Mouse (Mus musculus): ENCODE measurements around the gene Sirt7. TPM values are rescaled to one million over a fixed set of nuclear protein-coding genes. Genes with fewer than 3 reads are reported as not detected.
"Not testable (repeated sequence)": the region's sequence is repeated elsewhere in the genome, so short reads cannot be mapped to it uniquely, and the experiment has no call there.

The Sirt7 gene
- polyA plus RNA-seq, 1 experiment, result not detected

- Histone ChIP-seq H3K4me1 (ENCODE audit: control insufficient read depth, insufficient read depth, low read length) (peaks cover 16% of the 10 kb centered on the region), H3K4me3 (ENCODE audit: insufficient read depth, low read depth, low read length) (no peak overlapping the region), H3K27ac (ENCODE audit: insufficient read depth, low read depth, low read length) (no peak overlapping the region)
- WGBS, result 93% methylated on average over 3 of the region's 3 CpGs
- TF ChIP-seq CTCF (IDR thresholded peaks at IDR 0.05; ENCODE audit: insufficient read depth, low read depth, low read length) (no peak), POLR2A (IDR thresholded peaks at IDR 0.05; ENCODE audit: insufficient read depth, low read depth, low read length) (no peak)
These were observed 24.3 kb downstream of the Sirt7 start for GRCm38 (mm10) chr11:120600716-120601115.

- WGBS, result 39% methylated on average over 17 of the region's 17 CpGs
These were observed 26.0 kb downstream of the Sirt7 start for GRCm38 (mm10) chr11:120598990-120599549.

GRCm38 (mm10) chr11:120598283-120598989, 26.6 kb downstream of the Sirt7 start, which contains the start of the genes Alyref and Anapc11:
Alyref (minus strand) TSS chr11:120598365.
Anapc11 (plus strand) TSS chr11:120598421.
- peaks cover 16% of the 10 kb centered on the region for H3K4me1 ChIP-seq (ENCODE audit: control insufficient read depth, insufficient read depth, low read length)
- no peak within 1 kb of the TSS; the same call in 1 of the 2 replicates for H3K27ac ChIP-seq (ENCODE audit: insufficient read depth, low read depth, low read length)
- WGBS, result under 1% methylated on average over 88 of the region's 88 CpGs
- TF ChIP-seq POLR2A (IDR thresholded peaks at IDR 0.05; ENCODE audit: insufficient read depth, low read depth, low read length), result 0 out of 2 replicates have a peak, but pooled peaks have one; percentile 58
- no peak for TF ChIP-seq CTCF (IDR thresholded peaks at IDR 0.05; ENCODE audit: insufficient read depth, low read depth, low read length)
- peak within 1 kb of the TSS; percentile 86 for H3K4me3 ChIP-seq (ENCODE audit: insufficient read depth, low read depth, low read length)

More at GRCm38 (mm10) chr11:120598990-120599549, 26.0 kb downstream of the Sirt7 start:
- H3K4me1 ChIP-seq (ENCODE audit: control insufficient read depth, insufficient read depth, low read length), result peaks cover 16% of the 10 kb centered on the region
- TF ChIP-seq CTCF (IDR thresholded peaks at IDR 0.05; ENCODE audit: insufficient read depth, low read depth, low read length) (no peak), POLR2A (IDR thresholded peaks at IDR 0.05; ENCODE audit: insufficient read depth, low read depth, low read length) (no peak)
- peak overlapping the region; percentile 86 for H3K4me3 ChIP-seq (ENCODE audit: insufficient read depth, low read depth, low read length)
- H3K27ac ChIP-seq (ENCODE audit: insufficient read depth, low read depth, low read length), result no peak overlapping the region

- Histone ChIP-seq H3K27ac (ENCODE audit: insufficient read depth, low read depth, low read length) (no peak overlapping the region), H3K4me1 (ENCODE audit: control insufficient read depth, insufficient read depth, low read length) (peaks cover 16% of the 10 kb centered on the region), H3K4me3 (ENCODE audit: insufficient read depth, low read depth, low read length) (peak overlapping the region; percentile 86)
- TF ChIP-seq POLR2A (IDR thresholded peaks at IDR 0.05; ENCODE audit: insufficient read depth, low read depth, low read length) (no peak), CTCF (IDR thresholded peaks at IDR 0.05; ENCODE audit: insufficient read depth, low read depth, low read length) (no peak)
- 4% methylated on average over 99 of the region's 99 CpGs for WGBS
These were observed 27.5 kb downstream of the Sirt7 start for GRCm38 (mm10) chr11:120597240-120598235.

GRCm38 (mm10) chr11:120588531-120588930, 36.5 kb downstream of the Sirt7 start:
- WGBS, result 85% methylated on average over 6 of the region's 6 CpGs
- no peak for TF ChIP-seq POLR2A (IDR thresholded peaks at IDR 0.05; ENCODE audit: insufficient read depth, low read depth, low read length)
- no peak for TF ChIP-seq CTCF (IDR thresholded peaks at IDR 0.05; ENCODE audit: insufficient read depth, low read depth, low read length)
- no peak overlapping the region for H3K27ac ChIP-seq (ENCODE audit: insufficient read depth, low read depth, low read length)
- H3K4me3 ChIP-seq (ENCODE audit: insufficient read depth, low read depth, low read length), result no peak overlapping the region
- H3K4me1 ChIP-seq (ENCODE audit: control insufficient read depth, insufficient read depth, low read length), result no peaks in the 10 kb centered on the region

GRCm38 (mm10) chr11:120583937-120584336, 41.1 kb downstream of the Sirt7 start:
- 96% methylated on average over 1 of the region's 1 CpGs for WGBS

GRCm38 (mm10) chr11:120582982-120583293, 42.1 kb downstream of the Sirt7 start:
- H3K4me3 ChIP-seq (ENCODE audit: insufficient read depth, low read depth, low read length); H3K27ac ChIP-seq (ENCODE audit: insufficient read depth, low read depth, low read length): not testable (repeated sequence)
- peaks cover 20% of the 10 kb centered on the region for H3K4me1 ChIP-seq (ENCODE audit: control insufficient read depth, insufficient read depth, low read length)
- 97% methylated on average over 2 of the region's 2 CpGs for WGBS

More at GRCm38 (mm10) chr11:120583937-120584336, 41.1 kb downstream of the Sirt7 start:
- peaks cover 20% of the 10 kb centered on the region for H3K4me1 ChIP-seq (ENCODE audit: control insufficient read depth, insufficient read depth, low read length)
- TF ChIP-seq POLR2A (IDR thresholded peaks at IDR 0.05; ENCODE audit: insufficient read depth, low read depth, low read length), result no peak
- no peak for TF ChIP-seq CTCF (IDR thresholded peaks at IDR 0.05; ENCODE audit: insufficient read depth, low read depth, low read length)
- no peak overlapping the region for H3K27ac ChIP-seq (ENCODE audit: insufficient read depth, low read depth, low read length)
- no peak overlapping the region for H3K4me3 ChIP-seq (ENCODE audit: insufficient read depth, low read depth, low read length)

- TF ChIP-seq POLR2A (IDR thresholded peaks at IDR 0.05; ENCODE audit: insufficient read depth, low read depth, low read length) (no peak), CTCF (IDR thresholded peaks at IDR 0.05; ENCODE audit: insufficient read depth, low read depth, low read length) (no peak)
- WGBS, result 67% methylated on average over 8 of the region's 8 CpGs
- peak overlapping the region; percentile 71 for H3K4me3 ChIP-seq (ENCODE audit: insufficient read depth, low read depth, low read length)
- H3K27ac ChIP-seq (ENCODE audit: insufficient read depth, low read depth, low read length), result peak overlapping the region; percentile 85
- H3K4me1 ChIP-seq (ENCODE audit: control insufficient read depth, insufficient read depth, low read length), result peaks cover 20% of the 10 kb centered on the region
These were observed 42.6 kb downstream of the Sirt7 start for GRCm38 (mm10) chr11:120582268-120582981.
